Mouse (Mus musculus) E14TG2a.4 (cell line): ENCODE measurements around the gene Rnf216.

Experiments
- H3K27me3 ChIP-seq: 2 replicates; pipeline ENCODE4 v1.6.1; 2014; ENCODE audit warnings: low read length, control low read depth; ENCODE audit not compliant: insufficient read depth
- H3K36me3 ChIP-seq: 2 replicates; pipeline ENCODE4 v1.6.1; 2014; ENCODE audit warnings: low read length, control low read depth; ENCODE audit not compliant: insufficient read depth
- H3K4me1 ChIP-seq: replicated peaks from 2 replicates; pipeline ENCODE4 v1.6.1; 2014; ENCODE audit warnings: low read depth, low read length, control low read depth
- H3K4me3 ChIP-seq: replicated peaks from 2 replicates; pipeline ENCODE4 v1.5.1; 2014; ENCODE audit warnings: mild to moderate bottlenecking, low read length
- H3K9me3 ChIP-seq: 2 replicates; pipeline ENCODE4 v1.6.1; 2014; ENCODE audit warnings: low read length, control low read depth
- CTCF ChIP-seq: conservative IDR thresholded peaks from 2 replicates; pipeline ENCODE4 v1.5.1; 2014; ENCODE audit warnings: low read length
- NANOG ChIP-seq: IDR thresholded peaks from 2 replicates; pipeline ENCODE4 v1.6.1; 2014; ENCODE audit warnings: borderline replicate concordance, low read length, mixed read lengths
- POU5F1 ChIP-seq: IDR thresholded peaks from 2 replicates; pipeline ENCODE4 v1.6.1; 2014; ENCODE audit warnings: low read length, borderline replicate concordance

The Rnf216 gene

DNA sequence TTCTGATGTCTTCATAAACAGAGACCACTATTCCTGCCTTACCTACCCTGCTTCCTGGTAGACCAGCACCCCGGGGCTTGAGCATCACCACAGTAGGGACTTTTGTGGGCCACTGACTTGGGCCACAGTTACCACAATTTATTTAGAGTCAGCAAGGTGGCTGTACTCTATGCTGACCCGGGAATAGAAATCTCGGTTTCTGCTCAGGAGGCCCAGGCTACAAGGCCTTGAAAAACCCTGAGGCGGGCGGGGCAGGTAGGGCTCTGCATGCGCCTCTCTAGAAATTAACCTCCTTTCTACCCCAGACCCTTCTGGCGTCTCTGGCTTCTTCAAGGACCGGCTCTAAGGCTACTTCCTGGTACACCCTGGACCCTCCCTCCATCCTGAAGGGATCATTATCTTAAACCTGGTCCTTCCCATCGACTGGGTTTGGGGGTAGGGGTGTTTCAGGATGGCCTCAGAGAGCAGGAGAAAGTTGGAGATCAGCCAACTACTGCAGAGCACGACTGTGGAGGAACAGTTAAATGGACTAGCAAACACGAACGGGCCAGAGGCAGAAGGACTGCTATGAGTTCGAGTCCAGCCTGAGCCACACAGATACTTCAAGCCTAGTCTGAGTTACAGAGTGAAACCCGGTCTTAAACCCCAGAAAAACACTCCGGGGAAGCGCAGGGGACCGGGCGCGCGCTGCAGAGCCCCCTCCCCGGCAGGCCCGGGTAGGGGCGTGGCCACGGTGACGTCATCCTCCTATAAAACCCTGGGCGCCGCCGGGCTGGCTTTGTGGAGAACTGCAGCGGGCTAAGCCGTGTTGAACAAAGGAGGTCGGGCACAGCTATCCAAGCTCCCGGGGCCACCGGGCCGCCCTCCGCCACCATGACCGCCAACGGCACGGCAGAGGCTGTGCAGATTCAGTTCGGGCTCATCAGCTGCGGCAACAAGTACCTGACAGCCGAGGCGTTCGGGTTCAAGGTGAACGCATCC lies 152.9 kb downstream of the Rnf216 start, which contains the start of gene Fscn1:
TSS of gene Fscn1 (plus strand) at position 768 of the 981 bp plus-strand sequence.
- no peaks in the 10 kb centered on the region for H3K9me3 ChIP-seq
- H3K4me3 ChIP-seq: peak within 1 kb of the TSS; percentile 92
- no peak for TF ChIP-seq POU5F1
- no peak for TF ChIP-seq NANOG
- no peak for TF ChIP-seq CTCF
- peaks cover 77% of the 10 kb centered on the region for H3K4me1 ChIP-seq
- H3K36me3 ChIP-seq: peaks cover 13% of the 10 kb centered on the region
- H3K27me3 ChIP-seq: peaks cover 12% of the 10 kb centered on the region

DNA sequence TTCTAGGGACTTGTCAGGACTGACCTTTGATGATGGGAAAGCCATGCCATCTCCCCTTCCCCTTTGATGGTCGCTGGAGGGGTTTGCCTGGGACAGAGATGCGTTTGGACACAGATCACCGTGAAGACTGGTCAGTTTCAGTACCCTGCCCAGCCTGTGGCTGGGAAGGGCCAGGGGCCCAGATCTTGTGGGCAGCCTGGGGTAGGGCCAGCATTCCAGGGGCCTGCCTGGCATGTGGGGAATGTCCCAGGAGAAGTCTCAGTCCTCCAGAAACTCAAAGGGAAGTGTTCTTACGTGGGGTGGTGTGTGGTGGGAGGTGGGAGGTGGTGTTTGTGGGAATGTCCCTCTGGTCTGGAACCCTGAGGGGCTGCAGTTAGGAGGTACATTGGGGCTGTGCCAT lies 153.6 kb downstream of the Rnf216 start:
- Histone ChIP-seq H3K4me3 (peak overlapping the region; percentile 92), H3K4me1 (peaks cover 76% of the 10 kb centered on the region), H3K9me3 (no peaks in the 10 kb centered on the region), H3K36me3 (peaks cover 6% of the 10 kb centered on the region; the same call in 1 of the 2 replicates), H3K27me3 (peaks cover 12% of the 10 kb centered on the region)
- TF ChIP-seq NANOG: no peak
- no peak for TF ChIP-seq CTCF
- TF ChIP-seq POU5F1: no peak

DNA sequence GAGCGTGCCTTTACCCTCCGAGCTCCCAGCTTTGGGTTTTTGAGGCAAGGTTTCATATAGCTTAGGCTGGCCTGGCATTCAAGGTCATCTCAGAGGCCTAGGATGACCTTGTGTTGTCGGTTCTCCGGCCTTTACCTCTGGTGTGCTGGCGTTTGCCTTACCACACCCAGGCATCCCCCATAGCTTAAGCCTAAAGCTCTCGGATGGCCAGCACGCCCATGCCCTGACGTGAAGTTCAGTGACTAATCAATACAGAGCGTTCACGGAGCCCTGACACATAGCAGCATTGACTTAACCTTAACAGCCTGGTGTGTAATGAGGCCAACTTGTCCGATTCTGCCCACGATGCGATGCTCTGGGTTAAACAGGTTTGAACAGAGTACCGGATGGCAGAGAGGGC lies 154.3 kb downstream of the Rnf216 start:
- Histone ChIP-seq H3K9me3 (no peaks in the 10 kb centered on the region), H3K4me3 (peak overlapping the region; percentile 92), H3K4me1 (peaks cover 75% of the 10 kb centered on the region), H3K27me3 (peaks cover 12% of the 10 kb centered on the region), H3K36me3 (peaks cover 6% of the 10 kb centered on the region; the same call in 1 of the 2 replicates)
- no peak for TF ChIP-seq POU5F1
- no peak for TF ChIP-seq NANOG
- TF ChIP-seq CTCF: no peak

DNA sequence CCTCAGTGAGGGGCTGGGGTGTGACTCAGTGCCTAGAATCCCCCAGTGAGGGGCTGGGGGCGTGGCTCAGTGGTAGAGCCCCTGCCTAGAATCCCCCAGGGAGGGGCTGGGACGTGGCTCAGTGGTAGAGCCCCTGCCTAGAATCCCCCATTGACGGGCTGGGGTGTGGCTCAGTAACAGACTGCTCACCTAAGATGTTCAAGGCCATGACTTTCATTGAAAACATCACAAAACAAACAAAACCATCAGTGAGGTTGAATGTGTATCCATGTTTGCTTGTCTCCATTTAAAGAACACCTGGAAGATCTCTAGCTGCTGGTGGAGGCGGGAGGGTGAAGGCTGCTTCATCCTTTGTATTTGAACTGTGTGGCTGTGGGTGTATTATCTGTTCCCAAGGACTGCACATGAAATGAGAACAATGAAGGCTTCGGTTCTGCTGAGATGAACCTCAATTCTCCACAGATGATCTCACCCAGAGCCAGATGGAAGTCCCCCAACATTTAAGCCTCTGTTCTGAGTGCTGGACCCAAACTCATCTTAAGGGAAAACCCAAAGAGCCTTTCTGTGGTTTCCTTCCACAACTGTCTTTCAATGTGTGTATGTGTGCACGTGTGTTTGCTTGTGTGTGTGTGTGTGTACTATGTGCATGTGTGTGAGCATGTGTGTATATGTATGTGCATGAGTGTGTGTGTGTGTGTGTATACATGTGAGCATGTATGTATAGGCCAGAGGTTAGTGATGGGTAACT lies 155.7 kb downstream of the Rnf216 start:
- no peak overlapping the region for H3K4me3 ChIP-seq
- no peaks in the 10 kb centered on the region for H3K9me3 ChIP-seq
- no peaks in the 10 kb centered on the region for H3K36me3 ChIP-seq
- H3K4me1 ChIP-seq: peaks cover 74% of the 10 kb centered on the region
- H3K27me3 ChIP-seq: peaks cover 12% of the 10 kb centered on the region
- peak; percentile 98 for TF ChIP-seq NANOG
- TF ChIP-seq POU5F1: no peak
- no peak for TF ChIP-seq CTCF

DNA sequence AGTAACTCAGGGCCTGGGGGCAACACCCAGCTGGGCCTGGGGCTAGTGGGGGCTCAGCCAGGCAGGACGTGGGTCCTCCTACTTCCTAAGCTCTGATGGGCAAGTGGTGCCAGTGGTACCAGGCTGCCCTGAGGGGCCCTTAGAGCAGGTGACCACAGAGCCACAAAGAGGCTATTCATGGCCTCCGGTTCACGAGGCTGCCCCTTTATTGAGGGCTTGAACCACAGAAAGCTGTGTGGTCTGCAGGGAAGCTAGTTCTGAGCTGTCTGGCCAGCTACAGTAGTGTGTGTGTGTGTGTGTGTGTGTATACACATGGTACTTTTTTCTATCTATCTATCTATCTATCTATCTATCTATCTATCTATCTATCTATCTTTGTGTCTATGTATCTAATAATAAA lies 159.2 kb downstream of the Rnf216 start:
- no peaks in the 10 kb centered on the region for H3K36me3 ChIP-seq
- 0 out of 2 replicates have a peak, but pooled peaks cover 3% of the 10 kb centered on the region for H3K27me3 ChIP-seq
- TF ChIP-seq CTCF (no peak), POU5F1 (no peak)
- H3K9me3 ChIP-seq: no peaks in the 10 kb centered on the region
- no peak overlapping the region for H3K4me3 ChIP-seq
- peaks cover 81% of the 10 kb centered on the region for H3K4me1 ChIP-seq

DNA sequence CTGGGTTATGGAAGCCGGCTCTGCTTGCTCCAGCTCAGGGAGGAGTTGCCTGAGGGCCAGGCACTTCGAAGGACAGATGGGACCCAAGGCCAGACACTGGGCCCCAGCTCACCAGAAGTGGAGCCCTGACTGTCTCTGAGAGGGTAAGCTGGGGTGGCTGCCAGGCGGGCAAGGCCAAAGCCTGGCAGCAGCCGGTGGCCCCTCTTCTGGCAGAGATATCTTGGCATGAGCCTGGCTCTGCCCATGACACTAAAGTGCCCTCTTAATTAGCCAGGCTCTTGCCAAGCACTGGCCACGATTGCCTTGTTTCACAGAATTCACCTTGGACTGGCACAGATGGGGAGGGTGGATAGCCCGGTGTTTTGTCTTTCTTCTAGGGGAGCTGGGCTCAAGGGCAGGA lies 162.4 kb downstream of the Rnf216 start:
- TF ChIP-seq CTCF: no peak
- no peak for TF ChIP-seq POU5F1
- no peak for TF ChIP-seq NANOG

DNA sequence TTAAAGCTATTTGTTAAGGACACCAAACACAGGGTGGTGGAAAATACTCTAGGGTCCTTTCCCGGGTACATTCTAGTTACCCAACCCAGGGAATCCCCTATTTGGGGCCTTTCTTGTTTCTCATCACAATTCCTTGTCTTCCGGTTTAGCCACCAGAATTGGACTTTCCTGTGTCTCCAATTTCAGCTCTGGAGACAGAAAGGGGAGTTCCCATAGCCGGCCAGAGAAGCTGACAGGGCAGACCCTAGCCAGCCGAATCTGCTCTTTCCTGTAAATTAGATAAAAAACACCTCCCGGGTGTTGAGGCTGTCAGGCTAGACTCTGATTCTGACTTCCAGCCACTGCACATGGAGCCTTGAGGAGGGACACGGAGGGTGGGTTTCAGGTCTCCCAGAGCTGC lies 163.2 kb downstream of the Rnf216 start:
- TF ChIP-seq POU5F1 (no peak), CTCF (no peak), NANOG (no peak)
- H3K27me3 ChIP-seq: no peaks in the 10 kb centered on the region

More for the DNA sequence above, 162.4 kb downstream of the Rnf216 start:
- Histone ChIP-seq H3K4me3 (no peak overlapping the region), H3K9me3 (no peaks in the 10 kb centered on the region), H3K36me3 (no peaks in the 10 kb centered on the region), H3K27me3 (no peaks in the 10 kb centered on the region), H3K4me1 (peaks cover 69% of the 10 kb centered on the region)

DNA sequence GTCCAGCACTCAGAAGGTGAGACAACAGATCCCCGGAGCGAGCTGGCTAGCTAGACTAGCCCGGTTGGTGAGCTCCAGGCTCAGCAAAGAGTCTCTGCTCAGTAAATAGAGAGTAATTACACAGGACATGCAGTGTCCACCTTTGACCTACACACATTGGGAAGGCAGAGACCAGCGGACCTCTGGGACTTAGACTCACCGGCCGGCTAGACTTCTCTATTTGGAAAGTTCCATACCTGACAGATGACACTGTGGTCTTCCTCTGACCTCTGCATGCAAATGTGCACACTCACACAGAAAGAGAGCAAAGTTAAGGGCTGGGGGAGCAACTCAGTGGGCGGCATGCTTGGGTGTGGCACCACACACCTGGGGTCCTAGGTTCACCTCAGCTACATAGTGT lies 165.3 kb downstream of the Rnf216 start:
- no peaks in the 10 kb centered on the region for H3K27me3 ChIP-seq
- H3K9me3 ChIP-seq: no peaks in the 10 kb centered on the region
- TF ChIP-seq NANOG: no peak
- TF ChIP-seq CTCF: no peak
- TF ChIP-seq POU5F1: no peak
- H3K36me3 ChIP-seq: no peaks in the 10 kb centered on the region
- peaks cover 57% of the 10 kb centered on the region for H3K4me1 ChIP-seq
- no peak overlapping the region for H3K4me3 ChIP-seq

More for the DNA sequence above, 163.2 kb downstream of the Rnf216 start:
- peaks cover 67% of the 10 kb centered on the region for H3K4me1 ChIP-seq
- H3K4me3 ChIP-seq: no peak overlapping the region
- H3K36me3 ChIP-seq: no peaks in the 10 kb centered on the region
- no peaks in the 10 kb centered on the region for H3K9me3 ChIP-seq
